Mouse (Mus musculus) layer of hippocampus, postnatal 10 days (tissue): ENCODE measurements around the gene Lrrc2. TPM values are rescaled to one million over a fixed set of nuclear protein-coding genes. Genes with fewer than 3 reads are reported as not detected.

ENCODE experiments used
- microRNA-seq, 2 experiments: library from miRNA; unstranded; fragments of <30 nt; microRNA quantifications; one replicate each; pipeline ENCODE4 v1.2.0; 2021
- total RNA-seq, 2 experiments: library from RNA; stranded (reverse); gene quantifications; 2 replicates each; pipeline ENCODE4 v1.2.3; 2021

Gene Lrrc2
- total RNA-seq, 2 experiments from 2014 or later = 1.6 to 1.7 TPM

Small RNA genes within 50 kb of the gene (microRNA-seq; reads per million reads assigned to microRNA genes)
- 0 reads per million in 2 experiments for gene Gm24269

Other genes with a start within 250 kb of the Lrrc2 start
- gene Myl3, start 209.7 kb upstream of the Lrrc2 start, total RNA-seq = under 1 TPM; 0.49 to 0.75 TPM
- gene Pth1r, start 204.4 kb upstream of the Lrrc2 start, total RNA-seq = 1 to 10 TPM; 6.7 to 7.6 TPM
- not detected for gene Prss42, start 153.4 kb upstream of the Lrrc2 start, total RNA-seq
- gene Prss44, start 137.6 kb upstream of the Lrrc2 start, total RNA-seq = not detected
- under 1 TPM; 0.21 to 0.27 TPM for gene Prss43, start 124.9 kb upstream of the Lrrc2 start, total RNA-seq
- under 1 TPM; 0.50 to 0.74 TPM for gene Prss45, start 117.0 kb upstream of the Lrrc2 start, total RNA-seq
- gene Prss46, start 107.0 kb upstream of the Lrrc2 start, total RNA-seq = under 1 TPM in 1 of 2 experiments, not detected in 1; 0.39 TPM
- gene Prss50, start 93.6 kb upstream of the Lrrc2 start, total RNA-seq = under 1 TPM; 0.31 to 0.41 TPM
- 10 to 100 TPM; 11.6 to 15.4 TPM for gene Als2cl, start 71.7 kb upstream of the Lrrc2 start, total RNA-seq
- gene Tmie, start 71.4 kb upstream of the Lrrc2 start, total RNA-seq = 1 to 10 TPM; 1.7 to 1.8 TPM
- not detected for gene Fam240a, start 34.7 kb upstream of the Lrrc2 start, total RNA-seq
- gene Tdgf1, start 5.4 kb upstream of the Lrrc2 start, total RNA-seq = not detected
- under 1 TPM in 1 of 2 experiments, not detected in 1; 0.21 TPM for gene Rtp3, start 39.0 kb downstream of the Lrrc2 start, total RNA-seq
- 1 to 10 TPM in 1 of 2 experiments, not detected in 1; 2.0 TPM for gene Ltf, start 67.7 kb downstream of the Lrrc2 start, total RNA-seq
- gene Ccrl2, start 106.0 kb downstream of the Lrrc2 start, total RNA-seq = 1 to 10 TPM in 1 of 2 experiments, under 1 TPM in 1; 0.69 to 1.5 TPM
- 10 to 100 TPM; 29.1 to 30.2 TPM for gene Lrrfip2, start 166.0 kb downstream of the Lrrc2 start, total RNA-seq